Mouse (Mus musculus) C2C12 (cell line): ENCODE measurements around the gene Dnah7b. TPM values are rescaled to one million over a fixed set of nuclear protein-coding genes. Genes with fewer than 3 reads are reported as not detected.
"Not testable (repeated sequence)": the region's sequence is repeated elsewhere in the genome, so short reads cannot be mapped to it uniquely, and the experiment has no call there.

Experiments
- H3K27me3 ChIP-seq: one replicate; pipeline ENCODE4 v1.6.1; 2011; ENCODE audit not compliant: control insufficient read depth, insufficient read depth, insufficient read length
- H3K36me3 ChIP-seq: one replicate; pipeline ENCODE4 v1.6.1; 2011; ENCODE audit not compliant: control insufficient read depth, insufficient read depth
- H3K4me3 ChIP-seq: one replicate; pipeline ENCODE4 v1.5.1; 2011; ENCODE audit warnings: mild to moderate bottlenecking, control low read depth; ENCODE audit not compliant: poor library complexity, insufficient read depth, severe bottlenecking
- H3K79me2 ChIP-seq: one replicate; pipeline ENCODE4 v1.6.1; 2011; ENCODE audit not compliant: control insufficient read depth, insufficient read depth
- H3K79me3 ChIP-seq: one replicate; pipeline ENCODE4 v1.6.1; 2011; ENCODE audit warnings: low read depth, control low read depth
- H3ac ChIP-seq: one replicate; pipeline ENCODE3; 2011; ENCODE audit warnings: low read depth; ENCODE audit not compliant: control insufficient read depth, insufficient read length
- CEBPB ChIP-seq: IDR thresholded peaks from one replicate; pipeline ENCODE4 v1.6.1; 2011; ENCODE audit warnings: low read depth, mild to moderate bottlenecking, control low read depth, moderate library complexity
- MYOD1 ChIP-seq: IDR thresholded peaks from one replicate; pipeline ENCODE4 v1.6.1; 2011; ENCODE audit warnings: low read depth; ENCODE audit not compliant: control insufficient read depth, insufficient read length
- polyA plus RNA-seq: library from polyadenylated mRNA; unstranded; fragments of >200 nt; fragmentation: generic; extraction: Trizol; gene quantifications from one replicate; pipeline ENCODE4 v1.2.1, GENCODE M21; 2012; ENCODE audit warnings: missing spikeins

Dnah7b gene
- polyA plus RNA-seq, 1 experiment, result not detected

- Histone ChIP-seq H3K27me3 (no peaks in the 10 kb centered on the region), H3K36me3 (no peaks in the 10 kb centered on the region), H3K4me3 (no peak overlapping the region), H3K79me3 (no peaks in the 10 kb centered on the region), H3K79me2 (no peaks in the 10 kb centered on the region), H3ac (no peak overlapping the region)
- TF ChIP-seq CEBPB (peak; percentile 32), MYOD1 (no peak)
Observed at GRCm38 (mm10) chr1:46408324-46409115, 342.4 kb downstream of the Dnah7b start.

GRCm38 (mm10) chr1:46414798-46415197, 348.7 kb downstream of the Dnah7b start:
- H3K79me2 ChIP-seq, H3ac ChIP-seq, H3K79me3 ChIP-seq, H3K27me3 ChIP-seq, H3K4me3 ChIP-seq, H3K36me3 ChIP-seq: not testable (repeated sequence)

GRCm38 (mm10) chr1:46416946-46417345, 350.8 kb downstream of the Dnah7b start:
- H3K36me3 ChIP-seq, H3K27me3 ChIP-seq, H3K79me3 ChIP-seq, H3K4me3 ChIP-seq, H3K79me2 ChIP-seq, H3ac ChIP-seq: not testable (repeated sequence)

- H3K4me3 ChIP-seq, H3K79me2 ChIP-seq, H3K79me3 ChIP-seq, H3ac ChIP-seq, H3K27me3 ChIP-seq, H3K36me3 ChIP-seq: not testable (repeated sequence)
Observed at GRCm38 (mm10) chr1:46418966-46419365, 352.9 kb downstream of the Dnah7b start.

Other genes with a start within 250 kb of the Dnah7b start
- not detected for gene Gm5269, start 176.0 kb upstream of the Dnah7b start, polyA plus RNA-seq
- gene Slc40a1, start 139.8 kb upstream of the Dnah7b start, polyA plus RNA-seq, result 0.94 TPM